Mouse (Mus musculus): ENCODE data around the gene Frem2.

- TF ChIP-seq POLR2A (IDR thresholded peaks at IDR 0.05; ENCODE audit: control insufficient read depth, extremely low read depth, insufficient read depth, low read length, poor library complexity) (no peak), CTCF (IDR thresholded peaks at IDR 0.05; ENCODE audit: borderline replicate concordance, control insufficient read depth, extremely low read depth, insufficient read depth, low read length, poor library complexity) (no peak)
These were observed 142.7 kb downstream of the Frem2 start for GRCm38 (mm10) chr3:53514221-53515065.
